Mouse (Mus musculus) heart, embryonic 11.5 days (tissue): ENCODE results near the gene Gm13306. TPM values are rescaled to one million over a fixed set of nuclear protein-coding genes. Genes with fewer than 3 reads are reported as not detected.
"Not testable (repeated sequence)": the region's sequence is repeated elsewhere in the genome, so short reads cannot be mapped to it uniquely, and the experiment has no call there.

Experiments
- ATAC-seq: fragments of 200-750 bp; cut with Nextera tagmentation; replicated peaks from 2 replicates; pipeline ENCODE4 v1.8.0; 2017; ENCODE audit warnings: moderate library complexity; ENCODE audit not compliant: insufficient number of reproducible peaks, low FRiP score, low TSS enrichment
- H3K27ac ChIP-seq: fragments of 300-500 bp; sonication (generic); 2 replicates; pipeline ENCODE4 v1.5.1; 2014; ENCODE audit warnings: mild to moderate bottlenecking, low read depth, low read length
- H3K27me3 ChIP-seq: fragments of 300-500 bp; sonication (generic); 2 replicates; pipeline ENCODE4 v1.6.1; 2014; ENCODE audit warnings: mild to moderate bottlenecking, low read length, mixed read lengths; ENCODE audit not compliant: control insufficient read depth, insufficient read depth
- H3K36me3 ChIP-seq: fragments of 300-500 bp; sonication (generic); 2 replicates; pipeline ENCODE4 v1.6.1; 2014; ENCODE audit warnings: mild to moderate bottlenecking, low read length, moderate library complexity, mixed read lengths; ENCODE audit not compliant: control insufficient read depth, insufficient read depth
- H3K4me1 ChIP-seq: fragments of 300-500 bp; sonication (generic); 2 replicates; pipeline ENCODE4 v1.6.1; 2014; ENCODE audit warnings: low read length; ENCODE audit not compliant: control insufficient read depth, insufficient read depth
- H3K4me2 ChIP-seq: fragments of 300-500 bp; sonication (generic); 2 replicates; pipeline ENCODE4 v1.6.1; 2014; ENCODE audit warnings: mild to moderate bottlenecking, moderate library complexity
- H3K4me3 ChIP-seq: fragments of 300-500 bp; sonication (generic); 2 replicates; pipeline ENCODE4 v1.5.1; 2014; ENCODE audit warnings: low read depth, low read length
- H3K9ac ChIP-seq: fragments of 300-500 bp; sonication (generic); 2 replicates; pipeline ENCODE4 v1.6.1; 2014; ENCODE audit warnings: mild to moderate bottlenecking, low read depth, low read length, moderate library complexity
- H3K9me3 ChIP-seq: fragments of 300-500 bp; sonication (generic); replicated peaks from 2 replicates; pipeline ENCODE4 v1.6.1; 2016; ENCODE audit warnings: low read length; ENCODE audit not compliant: control insufficient read depth
- WGBS: fragments of 180-500 bp; shearing (Covaris S2); extraction: QIAGEN DNeasy Blood & Tissue Kit; methylation state at CpG from one replicate; pipeline ENCODE4 v1.1.7; 2014; ENCODE audit not compliant: insufficient replicate concordance; 5-methylcytosine and 5-hydroxymethylcytosine counted together
- polyA plus RNA-seq: library from polyadenylated mRNA; unstranded; fragments of >200 nt; fragmentation: Nextera tagmentation; extraction: Ambion mirVana; gene quantifications from 2 replicates; pipeline ENCODE4 v1.2.1, GENCODE M21; 2014

The Gm13306 gene
- not detected in 2 replicates for polyA plus RNA-seq

DNA sequence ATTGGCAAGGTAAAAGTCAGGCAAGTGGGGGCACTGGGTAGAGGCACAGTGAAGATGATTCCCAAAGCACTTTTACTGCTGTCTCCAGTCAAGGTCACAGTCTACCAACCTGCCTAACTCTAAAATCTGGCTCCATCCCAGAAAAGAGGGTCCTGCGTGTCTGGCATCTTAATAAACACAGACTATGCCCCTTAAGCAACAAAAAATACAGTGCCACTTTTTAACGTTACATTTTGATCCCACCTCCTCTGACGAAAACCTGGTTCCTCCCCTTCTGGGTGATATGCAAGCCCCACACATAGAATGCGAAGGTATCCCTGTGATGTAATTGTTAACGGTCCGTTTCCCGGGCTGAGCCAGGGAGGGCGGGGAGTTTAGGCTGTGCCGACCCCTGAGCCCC is at the start of gene Gm13306:
TSS of gene Gm13306 (plus strand) at position 301 of the 400 bp plus-strand sequence.
- H3K4me2 ChIP-seq, ATAC-seq, H3K4me1 ChIP-seq, H3K4me3 ChIP-seq, H3K9ac ChIP-seq, H3K36me3 ChIP-seq, H3K9me3 ChIP-seq, H3K27me3 ChIP-seq, H3K27ac ChIP-seq: not testable (repeated sequence)
- no CpG with 5 or more reads among the region's 9 CpGs for WGBS

DNA sequence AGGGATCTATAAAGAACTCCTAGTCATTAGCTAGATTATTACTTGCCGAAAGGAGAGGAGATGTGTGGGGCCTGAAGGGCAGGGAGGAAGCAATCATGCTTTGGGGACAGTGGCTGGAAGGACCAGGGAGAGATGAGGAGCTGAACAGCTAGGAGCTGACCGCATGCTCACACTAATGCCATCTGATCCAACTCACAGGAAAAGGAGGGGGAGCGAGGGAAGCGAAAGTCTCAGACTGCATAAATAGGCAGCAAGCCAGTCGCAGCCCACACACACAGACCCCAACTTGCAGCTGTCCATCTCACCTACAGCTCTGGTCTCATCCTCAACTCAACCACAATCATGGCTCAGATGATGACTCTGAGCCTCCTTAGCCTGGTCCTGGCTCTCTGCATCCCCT is 38.7 kb upstream of the Gm13306 start, which contains the start of gene Gm13304:
TSS of gene Gm13304 (plus strand) at position 301 of the 400 bp plus-strand sequence.
- H3K9me3 ChIP-seq, H3K27ac ChIP-seq, ATAC-seq, H3K27me3 ChIP-seq, H3K4me2 ChIP-seq, H3K36me3 ChIP-seq, H3K4me3 ChIP-seq, H3K4me1 ChIP-seq, H3K9ac ChIP-seq: not testable (repeated sequence)
- no CpG with 5 or more reads among the region's 5 CpGs for WGBS

- H3K9ac ChIP-seq, H3K9me3 ChIP-seq, H3K36me3 ChIP-seq, H3K27me3 ChIP-seq, H3K4me3 ChIP-seq, H3K27ac ChIP-seq, H3K4me1 ChIP-seq, H3K4me2 ChIP-seq, ATAC-seq: not testable (repeated sequence)
- no CpG with 5 or more reads among the region's 7 CpGs for WGBS
Observed at GRCm38 (mm10) chr4:42168503-42168902, 15.3 kb downstream of the Gm13306 start, which contains the start of gene Gm13305. Gm13305 (minus strand) TSS chr4:42168603.

- H3K9ac ChIP-seq, H3K4me3 ChIP-seq, H3K36me3 ChIP-seq, H3K27me3 ChIP-seq, H3K4me1 ChIP-seq, H3K9me3 ChIP-seq, H3K27ac ChIP-seq, H3K4me2 ChIP-seq, ATAC-seq: not testable (repeated sequence)
- no CpG with 5 or more reads among the region's 4 CpGs for WGBS
Observed at GRCm38 (mm10) chr4:42178243-42178642, 25.0 kb downstream of the Gm13306 start.

DNA sequence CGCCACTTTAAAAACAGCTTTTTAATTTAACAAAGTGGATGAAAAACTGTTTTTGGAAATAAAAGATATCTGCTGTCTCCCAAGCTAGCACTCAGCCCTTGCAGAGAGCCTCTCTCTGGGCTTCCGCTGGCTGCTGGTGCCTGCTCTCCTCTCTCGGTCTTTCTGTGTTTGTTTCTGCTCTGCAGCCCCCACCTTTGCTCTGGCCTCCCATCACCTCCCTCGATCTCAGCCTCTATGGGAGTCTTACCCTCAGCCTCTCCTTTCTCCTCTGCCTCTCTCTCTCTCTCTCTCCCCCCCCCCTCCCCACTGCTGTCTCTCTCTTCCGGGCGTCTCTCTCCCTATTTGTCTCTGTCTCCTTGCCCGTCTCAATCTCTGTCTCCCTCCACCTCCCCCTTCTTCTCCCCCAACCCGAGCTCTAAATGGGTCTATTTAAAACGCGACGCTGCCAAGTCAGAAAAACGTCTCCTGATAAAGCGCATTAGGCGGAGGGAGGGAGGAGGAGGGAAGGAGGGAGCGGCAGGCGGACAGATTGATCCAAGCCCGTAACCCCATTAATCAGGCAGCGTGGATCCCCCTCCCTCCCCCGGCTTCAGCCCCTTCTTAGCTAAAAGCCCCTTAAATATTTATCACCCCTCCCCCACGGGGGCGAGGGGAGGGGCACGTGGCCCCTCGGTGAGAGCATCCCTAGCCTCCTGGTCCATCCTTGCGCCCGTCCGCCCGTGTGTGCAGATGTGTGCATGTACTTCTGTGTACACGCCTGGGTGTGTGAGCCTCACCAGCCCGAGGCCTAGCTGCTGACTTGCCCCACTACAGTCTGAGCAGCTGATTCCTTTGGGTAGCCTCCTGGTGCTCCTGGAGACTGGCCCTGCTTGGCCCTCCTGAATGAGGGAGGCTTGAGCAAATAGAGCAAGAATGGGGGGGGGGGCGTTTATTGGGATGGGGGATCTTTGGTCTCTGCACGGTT is 30.3 kb downstream of the Gm13306 start:
- not testable (repeated sequence) for H3K36me3 ChIP-seq, H3K9me3 ChIP-seq, H3K4me2 ChIP-seq, ATAC-seq, H3K4me1 ChIP-seq, H3K27ac ChIP-seq, H3K9ac ChIP-seq, H3K27me3 ChIP-seq, H3K4me3 ChIP-seq
- WGBS: no CpG with 5 or more reads among the region's 31 CpGs

DNA sequence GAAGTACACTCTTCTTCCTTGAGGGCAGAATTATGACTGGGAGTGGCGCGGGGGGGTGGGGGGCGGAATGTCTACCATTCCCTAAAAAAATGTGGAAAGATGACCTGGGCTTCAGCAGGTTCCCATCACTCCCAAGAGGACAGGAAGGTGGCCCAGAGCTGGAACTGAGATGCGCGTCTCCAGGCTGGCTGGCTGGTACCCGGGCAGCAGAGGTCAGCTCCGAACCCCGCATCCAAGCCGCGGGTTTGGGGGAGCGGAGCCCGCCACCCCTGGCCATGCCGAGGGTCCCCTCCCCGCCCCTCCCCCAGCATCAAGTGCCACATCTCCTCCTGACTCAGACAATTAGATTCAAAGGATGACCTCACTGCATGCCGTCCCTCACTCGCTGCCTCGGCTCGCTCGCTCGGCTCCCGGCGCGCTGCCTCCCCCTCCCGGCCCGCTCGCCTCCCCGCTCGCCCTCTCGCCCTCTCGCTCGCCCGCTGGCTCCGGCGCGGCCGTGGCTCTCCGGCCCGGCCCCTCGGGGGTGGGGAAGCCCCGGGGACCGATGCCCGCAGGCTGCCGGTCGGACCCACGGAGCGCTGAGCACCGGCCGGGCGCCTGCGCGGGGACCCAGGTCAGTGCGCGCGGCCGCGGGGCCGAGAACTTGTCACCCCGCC is 31.2 kb downstream of the Gm13306 start:
- not testable (repeated sequence) for H3K4me1 ChIP-seq, ATAC-seq, H3K9ac ChIP-seq, H3K36me3 ChIP-seq, H3K9me3 ChIP-seq, H3K4me3 ChIP-seq, H3K4me2 ChIP-seq, H3K27me3 ChIP-seq, H3K27ac ChIP-seq
- no CpG with 5 or more reads among the region's 58 CpGs for WGBS

- not testable (repeated sequence) for H3K4me1 ChIP-seq, H3K36me3 ChIP-seq, H3K9me3 ChIP-seq, H3K4me2 ChIP-seq, H3K4me3 ChIP-seq, ATAC-seq, H3K27ac ChIP-seq, H3K9ac ChIP-seq, H3K27me3 ChIP-seq
- no CpG with 5 or more reads among the region's 25 CpGs for WGBS
Observed at GRCm38 (mm10) chr4:42184980-42185372, 31.7 kb downstream of the Gm13306 start.
